Mouse (Mus musculus): ENCODE results near the gene Gm20388. TPM values are rescaled to one million over a fixed set of nuclear protein-coding genes. Genes with fewer than 3 reads are reported as not detected.

The Gm20388 gene
- total RNA-seq, 1 experiment, result 27.0 TPM

DNA sequence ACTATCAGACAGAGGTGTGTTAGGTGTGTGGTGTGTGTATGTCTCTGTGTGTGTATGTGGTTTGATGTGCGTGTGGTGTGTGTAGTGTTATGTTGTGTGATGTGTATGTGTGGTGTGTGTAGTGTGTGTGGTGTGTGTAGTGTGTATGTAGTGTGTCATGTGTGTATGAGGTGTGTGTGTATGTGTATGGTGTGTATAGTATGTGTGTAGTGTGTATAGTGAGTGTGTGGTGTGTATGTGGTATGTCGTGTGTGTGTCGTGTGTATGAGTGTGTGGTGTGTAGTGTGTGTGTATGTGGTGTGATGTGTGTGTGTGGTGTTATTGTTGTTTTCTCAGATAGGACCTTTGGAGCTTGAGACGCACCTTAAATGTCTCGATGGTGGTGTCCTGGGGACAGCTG, 3531.7 kb downstream of the Gm20388 start:
- TF ChIP-seq ZNF384 (IDR thresholded peaks at IDR 0.05; ENCODE audit: low read depth, low read length) (no peak), ZC3H11A (IDR thresholded peaks at IDR 0.05; ENCODE audit: borderline replicate concordance, low read depth, low read length) (no peak), CHD2 (IDR thresholded peaks at IDR 0.05; ENCODE audit: low read depth, low read length) (no peak), MAFK (IDR thresholded peaks at IDR 0.05; ENCODE audit: insufficient read depth, low read depth, low read length) (no peak), HCFC1 (IDR thresholded peaks at IDR 0.05; ENCODE audit: borderline replicate concordance, insufficient read depth, low read length) (no peak)
- Histone ChIP-seq H3K4me3 (ENCODE audit: insufficient read depth in 1 of 2, low read depth in 1 of 2, low read length in 2 of 2, poor library complexity in 1 of 2, severe bottlenecking in 1 of 2) (no peak overlapping the region), H3K27ac (ENCODE audit: insufficient read depth, low read depth, low read length, poor library complexity, severe bottlenecking) (no peak overlapping the region), H3K4me1 (ENCODE audit: control insufficient read depth in 2 of 2, insufficient read depth in 2 of 2, low read length in 2 of 2, poor library complexity in 1 of 2) (peaks cover 3 to 23% of the 10 kb centered on the region in 2 experiments; a peak in 3 of 4 replicates), H3K9me3 (ENCODE audit: control insufficient read depth, insufficient read depth, low read depth, low read length) (no peaks in the 10 kb centered on the region), H3K36me3 (ENCODE audit: control insufficient read depth, insufficient read depth, low read length, poor library complexity, severe bottlenecking) (no peaks in the 10 kb centered on the region), H3K9ac (ENCODE audit: insufficient read depth, low read depth, low read length, poor library complexity, severe bottlenecking) (no peak overlapping the region)
- no peak for DNase-seq (ENCODE audit: low read depth, low spot score)
- in situ Hi-C loops (cut with MboI; ENCODE audit: low sequenced_read_pairs in 2 of 2, unreplicated experiment in 2 of 2), result no loop called here

DNA sequence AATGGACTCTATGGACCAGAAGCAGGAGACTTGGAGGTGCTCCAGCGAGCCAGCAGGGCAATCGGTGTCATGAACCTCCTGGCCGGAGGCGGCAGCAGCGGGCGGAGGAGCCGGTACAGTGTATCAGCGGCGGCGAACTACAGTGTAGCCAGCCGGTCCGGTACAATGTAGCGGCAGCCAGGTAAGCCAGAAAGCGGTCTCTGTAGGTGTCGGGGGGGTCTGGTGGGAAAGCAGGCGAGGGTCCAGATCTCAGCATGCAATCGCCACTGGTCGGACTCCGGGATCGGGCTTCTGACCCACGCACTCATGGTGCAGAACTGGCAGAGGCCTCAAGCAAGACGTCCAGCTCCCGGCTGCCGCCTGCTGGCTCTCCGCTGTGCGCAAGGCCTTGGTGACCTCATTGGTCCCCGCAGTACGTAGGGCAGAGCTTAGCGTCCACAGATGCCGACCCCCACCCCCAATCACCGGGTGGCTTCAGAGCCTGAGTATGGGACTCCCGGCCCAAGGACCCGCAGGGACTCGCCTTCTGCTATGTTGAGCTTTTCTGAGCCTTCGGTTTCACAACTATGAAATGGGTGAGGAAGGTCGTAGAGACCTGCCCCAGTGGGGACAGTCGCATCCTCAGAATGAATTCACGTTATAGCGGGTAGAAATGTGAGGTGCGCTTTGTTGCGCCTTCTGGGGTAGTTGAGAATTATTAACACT, 3532.4 kb downstream of the Gm20388 start:
- Histone ChIP-seq H3K9me3 (ENCODE audit: control insufficient read depth, insufficient read depth, low read depth, low read length) (no peaks in the 10 kb centered on the region), H3K4me1 (ENCODE audit: control insufficient read depth in 2 of 2, insufficient read depth in 2 of 2, low read length in 2 of 2, poor library complexity in 1 of 2) (peaks cover 3 to 27% of the 10 kb centered on the region in 2 experiments; a peak in 3 of 4 replicates), H3K9ac (ENCODE audit: insufficient read depth, low read depth, low read length, poor library complexity, severe bottlenecking) (peak overlapping the region; percentile 85), H3K27ac (ENCODE audit: insufficient read depth, low read depth, low read length, poor library complexity, severe bottlenecking) (peak overlapping the region; percentile 23), H3K4me3 (ENCODE audit: insufficient read depth in 1 of 2, low read depth in 1 of 2, low read length in 2 of 2, poor library complexity in 1 of 2, severe bottlenecking in 1 of 2) (peak overlapping the region; percentile 77 to 91), H3K36me3 (ENCODE audit: control insufficient read depth, insufficient read depth, low read length, poor library complexity, severe bottlenecking) (no peaks in the 10 kb centered on the region)
- in situ Hi-C loops (cut with MboI; ENCODE audit: low sequenced_read_pairs in 2 of 2, unreplicated experiment in 2 of 2), result no loop called here
- peak; percentile 76 for DNase-seq (ENCODE audit: low read depth, low spot score)
- TF ChIP-seq CHD2 (IDR thresholded peaks at IDR 0.05; ENCODE audit: low read depth, low read length) (no peak), MAFK (IDR thresholded peaks at IDR 0.05; ENCODE audit: insufficient read depth, low read depth, low read length) (no peak), ZNF384 (IDR thresholded peaks at IDR 0.05; ENCODE audit: low read depth, low read length) (no peak), HCFC1 (IDR thresholded peaks at IDR 0.05; ENCODE audit: borderline replicate concordance, insufficient read depth, low read length) (no peak), ZC3H11A (IDR thresholded peaks at IDR 0.05; ENCODE audit: borderline replicate concordance, low read depth, low read length) (no peak)

DNA sequence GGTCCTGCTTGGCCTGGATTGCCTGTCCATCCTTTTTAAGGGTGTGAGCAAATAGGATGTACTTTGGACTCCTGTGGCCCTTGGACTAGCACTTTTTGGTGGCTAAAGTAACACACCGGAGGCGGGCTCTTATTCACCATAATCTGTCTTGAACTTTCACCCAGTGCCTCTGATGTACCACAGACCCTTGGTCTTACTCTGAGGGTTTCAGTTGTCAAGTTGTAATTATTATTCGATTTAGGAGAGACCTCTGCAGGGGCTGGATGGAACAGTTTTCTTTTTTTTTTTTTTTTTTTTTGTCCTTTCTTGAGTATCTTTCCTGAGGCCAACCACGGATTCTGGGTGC, 3532.9 kb downstream of the Gm20388 start:
- H3K27ac ChIP-seq (ENCODE audit: insufficient read depth, low read depth, low read length, poor library complexity, severe bottlenecking), result peak overlapping the region; percentile 17; the same call in 1 of the 2 replicates
- TF ChIP-seq ZC3H11A (IDR thresholded peaks at IDR 0.05; ENCODE audit: borderline replicate concordance, low read depth, low read length) (no peak), HCFC1 (IDR thresholded peaks at IDR 0.05; ENCODE audit: borderline replicate concordance, insufficient read depth, low read length) (no peak), MAFK (IDR thresholded peaks at IDR 0.05; ENCODE audit: insufficient read depth, low read depth, low read length) (no peak), ZNF384 (IDR thresholded peaks at IDR 0.05; ENCODE audit: low read depth, low read length) (0 out of 2 replicates have a peak, but pooled peaks have one; percentile 61)
- in situ Hi-C loops (cut with MboI; ENCODE audit: low sequenced_read_pairs in 2 of 2, unreplicated experiment in 2 of 2), result no loop called here
- H3K4me1 ChIP-seq (ENCODE audit: control insufficient read depth in 2 of 2, insufficient read depth in 2 of 2, low read length in 2 of 2, poor library complexity in 1 of 2), result peaks cover 3 to 31% of the 10 kb centered on the region in 2 experiments; a peak in 3 of 4 replicates
- H3K9me3 ChIP-seq (ENCODE audit: control insufficient read depth, insufficient read depth, low read depth, low read length), result no peaks in the 10 kb centered on the region
- peak overlapping the region; percentile 85 for H3K9ac ChIP-seq (ENCODE audit: insufficient read depth, low read depth, low read length, poor library complexity, severe bottlenecking)
- H3K4me3 ChIP-seq (ENCODE audit: insufficient read depth in 1 of 2, low read depth in 1 of 2, low read length in 2 of 2, poor library complexity in 1 of 2, severe bottlenecking in 1 of 2), result peak overlapping the region; percentile 77 to 91
- no peaks in the 10 kb centered on the region for H3K36me3 ChIP-seq (ENCODE audit: control insufficient read depth, insufficient read depth, low read length, poor library complexity, severe bottlenecking)
- no peak for DNase-seq (ENCODE audit: low read depth, low spot score)

DNA sequence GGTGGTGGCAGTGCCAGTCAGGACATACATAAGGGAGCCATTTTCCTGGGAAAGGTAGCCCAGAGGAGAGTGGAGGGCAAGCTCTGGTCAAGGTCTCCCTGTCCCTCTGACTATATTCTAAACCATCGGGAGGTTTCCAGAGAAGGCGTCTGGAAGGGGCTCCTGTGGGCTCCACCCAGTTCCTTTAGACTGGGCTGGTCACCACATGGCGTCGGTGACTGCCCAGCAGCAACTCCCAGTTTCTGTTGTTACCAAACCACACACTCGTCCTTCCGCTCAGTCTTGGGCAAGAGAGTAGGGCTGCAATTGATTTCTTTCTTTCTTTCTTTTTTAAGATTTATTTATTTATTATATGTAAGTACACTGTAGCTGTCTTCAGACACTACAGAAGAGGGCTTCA, 3533.5 kb downstream of the Gm20388 start:
- in situ Hi-C loops (cut with MboI; ENCODE audit: low sequenced_read_pairs in 2 of 2, unreplicated experiment in 2 of 2), result no loop called here
- peaks cover 3 to 32% of the 10 kb centered on the region in 2 experiments; a peak in 3 of 4 replicates for H3K4me1 ChIP-seq (ENCODE audit: control insufficient read depth in 2 of 2, insufficient read depth in 2 of 2, low read length in 2 of 2, poor library complexity in 1 of 2)
- no peak for TF ChIP-seq MAFK (IDR thresholded peaks at IDR 0.05; ENCODE audit: insufficient read depth, low read depth, low read length)
- TF ChIP-seq ZNF384 (IDR thresholded peaks at IDR 0.05; ENCODE audit: low read depth, low read length), result no peak
- TF ChIP-seq ZC3H11A (IDR thresholded peaks at IDR 0.05; ENCODE audit: borderline replicate concordance, low read depth, low read length), result no peak
- no peak for TF ChIP-seq HCFC1 (IDR thresholded peaks at IDR 0.05; ENCODE audit: borderline replicate concordance, insufficient read depth, low read length)
- no peak for TF ChIP-seq CHD2 (IDR thresholded peaks at IDR 0.05; ENCODE audit: low read depth, low read length)
- H3K36me3 ChIP-seq (ENCODE audit: control insufficient read depth, insufficient read depth, low read length, poor library complexity, severe bottlenecking), result peaks cover 1% of the 10 kb centered on the region; the same call in 1 of the 2 replicates
- no peak overlapping the region for H3K9ac ChIP-seq (ENCODE audit: insufficient read depth, low read depth, low read length, poor library complexity, severe bottlenecking)
- no peak overlapping the region for H3K27ac ChIP-seq (ENCODE audit: insufficient read depth, low read depth, low read length, poor library complexity, severe bottlenecking)
- DNase-seq (ENCODE audit: low read depth, low spot score), result no peak
- H3K4me3 ChIP-seq (ENCODE audit: insufficient read depth in 1 of 2, low read depth in 1 of 2, low read length in 2 of 2, poor library complexity in 1 of 2, severe bottlenecking in 1 of 2), result peak overlapping the region in 1 of 2 experiments; percentile 12; a peak in 2 of 4 replicates
- no peaks in the 10 kb centered on the region for H3K9me3 ChIP-seq (ENCODE audit: control insufficient read depth, insufficient read depth, low read depth, low read length)
